Mouse (Mus musculus): Measurements from ENCODE around the gene Gtpbp3. TPM values are rescaled to one million over a fixed set of nuclear protein-coding genes. Genes with fewer than 3 reads are reported as not detected.

Gtpbp3 gene
- polyA plus RNA-seq (2014; fragmentation: Nextera tagmentation; extraction: Ambion mirVana) = 6.6 and 8.4 TPM in 2 replicates

GRCm38 (mm10) chr8:71487691-71488445, at the start of gene Gtpbp3:
TSS of gene Gtpbp3 (plus strand) at chr8:71488103.
- H3K4me1 ChIP-seq (ENCODE audit: control insufficient read depth, insufficient read depth, low read length) = peaks cover 11% of the 10 kb centered on the region
- H3K4me3 ChIP-seq (ENCODE audit: low read length) = peak within 1 kb of the TSS; percentile 87
- WGBS = under 1% methylated on average over 33 of the region's 33 CpGs
- peak within 1 kb of the TSS; percentile 82 for H3K27ac ChIP-seq (ENCODE audit: low read depth, low read length)
- H3K9ac ChIP-seq (ENCODE audit: low read depth, low read length) = peak within 1 kb of the TSS; percentile 78
- ATAC-seq (ENCODE audit: low FRiP score, low TSS enrichment) = peak; percentile 41
- H3K36me3 ChIP-seq (ENCODE audit: control insufficient read depth, insufficient read depth, low read length) = peaks cover 22% of the 10 kb centered on the region
- H3K27me3 ChIP-seq (ENCODE audit: control insufficient read depth, insufficient read depth, low read length) = no peaks in the 10 kb centered on the region
- H3K4me2 ChIP-seq (replicated peaks; ENCODE audit: low read depth, low read length) = peak within 1 kb of the TSS; percentile 97
- no peaks in the 10 kb centered on the region for H3K9me3 ChIP-seq (ENCODE audit: control insufficient read depth, low read length)

GRCm38 (mm10) chr8:71441404-71441803, 46.5 kb upstream of the Gtpbp3 start:
- 0% methylated on average over 7 of the region's 7 CpGs for WGBS
- no peaks in the 10 kb centered on the region for H3K36me3 ChIP-seq (ENCODE audit: control insufficient read depth, insufficient read depth, low read length)
- H3K9me3 ChIP-seq (ENCODE audit: control insufficient read depth, low read length) = no peaks in the 10 kb centered on the region
- H3K9ac ChIP-seq (ENCODE audit: low read depth, low read length) = no peak overlapping the region
- H3K4me3 ChIP-seq (ENCODE audit: low read length) = no peak overlapping the region
- no peaks in the 10 kb centered on the region for H3K4me1 ChIP-seq (ENCODE audit: control insufficient read depth, insufficient read depth, low read length)
- H3K27ac ChIP-seq (ENCODE audit: low read depth, low read length) = no peak overlapping the region
- 0 out of 2 replicates have a peak, but pooled peaks cover 4% of the 10 kb centered on the region for H3K27me3 ChIP-seq (ENCODE audit: control insufficient read depth, insufficient read depth, low read length)
- H3K4me2 ChIP-seq (replicated peaks; ENCODE audit: low read depth, low read length) = no peak overlapping the region
- ATAC-seq (ENCODE audit: low FRiP score, low TSS enrichment) = no peak

- WGBS = 79% methylated on average over 7 of the region's 7 CpGs
- no peak overlapping the region for H3K4me2 ChIP-seq (replicated peaks; ENCODE audit: low read depth, low read length)
- H3K27me3 ChIP-seq (ENCODE audit: control insufficient read depth, insufficient read depth, low read length) = 0 out of 2 replicates have a peak, but pooled peaks cover 4% of the 10 kb centered on the region
- no peaks in the 10 kb centered on the region for H3K36me3 ChIP-seq (ENCODE audit: control insufficient read depth, insufficient read depth, low read length)
- no peak overlapping the region for H3K4me3 ChIP-seq (ENCODE audit: low read length)
- H3K27ac ChIP-seq (ENCODE audit: low read depth, low read length) = no peak overlapping the region
- no peak for ATAC-seq (ENCODE audit: low FRiP score, low TSS enrichment)
- H3K4me1 ChIP-seq (ENCODE audit: control insufficient read depth, insufficient read depth, low read length) = no peaks in the 10 kb centered on the region
- no peaks in the 10 kb centered on the region for H3K9me3 ChIP-seq (ENCODE audit: control insufficient read depth, low read length)
- H3K9ac ChIP-seq (ENCODE audit: low read depth, low read length) = no peak overlapping the region
These were observed 42.8 kb upstream of the Gtpbp3 start for GRCm38 (mm10) chr8:71445096-71445495.

- no peak overlapping the region for H3K9ac ChIP-seq (ENCODE audit: low read depth, low read length)
- H3K4me1 ChIP-seq (ENCODE audit: control insufficient read depth, insufficient read depth, low read length) = no peaks in the 10 kb centered on the region
- H3K4me2 ChIP-seq (replicated peaks; ENCODE audit: low read depth, low read length) = no peak overlapping the region
- H3K9me3 ChIP-seq (ENCODE audit: control insufficient read depth, low read length) = no peaks in the 10 kb centered on the region
- ATAC-seq (ENCODE audit: low FRiP score, low TSS enrichment) = no peak
- H3K27me3 ChIP-seq (ENCODE audit: control insufficient read depth, insufficient read depth, low read length) = no peaks in the 10 kb centered on the region
- WGBS = 70% methylated on average over 4 of the region's 4 CpGs
- H3K36me3 ChIP-seq (ENCODE audit: control insufficient read depth, insufficient read depth, low read length) = no peaks in the 10 kb centered on the region
- no peak overlapping the region for H3K27ac ChIP-seq (ENCODE audit: low read depth, low read length)
- H3K4me3 ChIP-seq (ENCODE audit: low read length) = no peak overlapping the region
These were observed 36.6 kb upstream of the Gtpbp3 start for GRCm38 (mm10) chr8:71451337-71451736.

GRCm38 (mm10) chr8:71451777-71452176, 36.1 kb upstream of the Gtpbp3 start:
- Histone ChIP-seq H3K4me2 (replicated peaks; ENCODE audit: low read depth, low read length) (no peak overlapping the region), H3K9ac (ENCODE audit: low read depth, low read length) (no peak overlapping the region), H3K4me1 (ENCODE audit: control insufficient read depth, insufficient read depth, low read length) (no peaks in the 10 kb centered on the region), H3K27me3 (ENCODE audit: control insufficient read depth, insufficient read depth, low read length) (no peaks in the 10 kb centered on the region), H3K36me3 (ENCODE audit: control insufficient read depth, insufficient read depth, low read length) (no peaks in the 10 kb centered on the region), H3K27ac (ENCODE audit: low read depth, low read length) (no peak overlapping the region), H3K9me3 (ENCODE audit: control insufficient read depth, low read length) (no peaks in the 10 kb centered on the region), H3K4me3 (ENCODE audit: low read length) (no peak overlapping the region)
- 42% methylated on average over 11 of the region's 11 CpGs for WGBS
- no peak for ATAC-seq (ENCODE audit: low FRiP score, low TSS enrichment)

GRCm38 (mm10) chr8:71452669-71453068, 35.2 kb upstream of the Gtpbp3 start:
- Histone ChIP-seq H3K4me3 (ENCODE audit: low read length) (no peak overlapping the region), H3K4me1 (ENCODE audit: control insufficient read depth, insufficient read depth, low read length) (no peaks in the 10 kb centered on the region), H3K4me2 (replicated peaks; ENCODE audit: low read depth, low read length) (no peak overlapping the region), H3K9me3 (ENCODE audit: control insufficient read depth, low read length) (no peaks in the 10 kb centered on the region), H3K27me3 (ENCODE audit: control insufficient read depth, insufficient read depth, low read length) (no peaks in the 10 kb centered on the region), H3K27ac (ENCODE audit: low read depth, low read length) (no peak overlapping the region), H3K36me3 (ENCODE audit: control insufficient read depth, insufficient read depth, low read length) (0 out of 2 replicates have a peak, but pooled peaks cover 4% of the 10 kb centered on the region), H3K9ac (ENCODE audit: low read depth, low read length) (no peak overlapping the region)
- WGBS = 74% methylated on average over 2 of the region's 2 CpGs
- no peak for ATAC-seq (ENCODE audit: low FRiP score, low TSS enrichment)

- Histone ChIP-seq H3K4me3 (ENCODE audit: low read length) (no peak overlapping the region), H3K4me2 (replicated peaks; ENCODE audit: low read depth, low read length) (no peak overlapping the region), H3K4me1 (ENCODE audit: control insufficient read depth, insufficient read depth, low read length) (no peaks in the 10 kb centered on the region), H3K36me3 (ENCODE audit: control insufficient read depth, insufficient read depth, low read length) (peaks cover 16% of the 10 kb centered on the region; the same call in 1 of the 2 replicates), H3K9me3 (ENCODE audit: control insufficient read depth, low read length) (no peaks in the 10 kb centered on the region), H3K27ac (ENCODE audit: low read depth, low read length) (no peak overlapping the region), H3K27me3 (ENCODE audit: control insufficient read depth, insufficient read depth, low read length) (no peaks in the 10 kb centered on the region), H3K9ac (ENCODE audit: low read depth, low read length) (no peak overlapping the region)
- 80% methylated on average over 8 of the region's 8 CpGs for WGBS
- ATAC-seq (ENCODE audit: low FRiP score, low TSS enrichment) = no peak
These were observed 33.2 kb upstream of the Gtpbp3 start for GRCm38 (mm10) chr8:71454668-71455067.

GRCm38 (mm10) chr8:71456906-71457305, 31.0 kb upstream of the Gtpbp3 start:
- Histone ChIP-seq H3K27me3 (ENCODE audit: control insufficient read depth, insufficient read depth, low read length) (no peaks in the 10 kb centered on the region), H3K27ac (ENCODE audit: low read depth, low read length) (no peak overlapping the region), H3K36me3 (ENCODE audit: control insufficient read depth, insufficient read depth, low read length) (peaks cover 32% of the 10 kb centered on the region), H3K4me2 (replicated peaks; ENCODE audit: low read depth, low read length) (no peak overlapping the region), H3K4me3 (ENCODE audit: low read length) (no peak overlapping the region), H3K4me1 (ENCODE audit: control insufficient read depth, insufficient read depth, low read length) (no peaks in the 10 kb centered on the region), H3K9me3 (ENCODE audit: control insufficient read depth, low read length) (no peaks in the 10 kb centered on the region), H3K9ac (ENCODE audit: low read depth, low read length) (no peak overlapping the region)
- 44% methylated on average over 22 of the region's 22 CpGs for WGBS
- ATAC-seq (ENCODE audit: low FRiP score, low TSS enrichment) = peak; percentile 50; the same call in 1 of the 2 replicates

GRCm38 (mm10) chr8:71457659-71458270, 30.1 kb upstream of the Gtpbp3 start:
- 86% methylated on average over 20 of the region's 20 CpGs for WGBS

More at GRCm38 (mm10) chr8:71457659-71458270, 30.1 kb upstream of the Gtpbp3 start:
- H3K27me3 ChIP-seq (ENCODE audit: control insufficient read depth, insufficient read depth, low read length) = no peaks in the 10 kb centered on the region
- no peak overlapping the region for H3K4me3 ChIP-seq (ENCODE audit: low read length)
- no peak for ATAC-seq (ENCODE audit: low FRiP score, low TSS enrichment)
- H3K9me3 ChIP-seq (ENCODE audit: control insufficient read depth, low read length) = no peaks in the 10 kb centered on the region
- no peak overlapping the region; the same call in 1 of the 2 replicates for H3K9ac ChIP-seq (ENCODE audit: low read depth, low read length)
- H3K4me2 ChIP-seq (replicated peaks; ENCODE audit: low read depth, low read length) = no peak overlapping the region
- peaks cover 32% of the 10 kb centered on the region for H3K36me3 ChIP-seq (ENCODE audit: control insufficient read depth, insufficient read depth, low read length)
- H3K4me1 ChIP-seq (ENCODE audit: control insufficient read depth, insufficient read depth, low read length) = peaks cover 7% of the 10 kb centered on the region
- H3K27ac ChIP-seq (ENCODE audit: low read depth, low read length) = no peak overlapping the region
